Mouse (Mus musculus) embryonic fibroblast, embryonic 13.5 days (primary cell): ENCODE results near the gene Asap2.

Experiments
- CTCF ChIP-seq: IDR thresholded peaks from 2 replicates; pipeline ENCODE4 v1.5.1; 2011; ENCODE audit warnings: mild to moderate bottlenecking, control low read depth, low read length, moderate library complexity, borderline replicate concordance; ENCODE audit not compliant: insufficient read depth
- POLR2A ChIP-seq: IDR thresholded peaks from 2 replicates; pipeline ENCODE4 v1.6.1; 2011; ENCODE audit warnings: low read depth, mild to moderate bottlenecking, control low read depth, low read length, moderate library complexity

GRCm38 (mm10) chr12:21191546-21191945, 201.3 kb downstream of the Asap2 start:
- no peak for TF ChIP-seq CTCF
- TF ChIP-seq POLR2A, result no peak
